Mouse (Mus musculus) olfactory bulb, adult 2 months (tissue): Measurements from ENCODE around the gene Cenpv.

Experiments used
- CTCF ChIP-seq: fragments of 200-500 bp; IDR thresholded peaks from 2 replicates; pipeline ENCODE4 v1.5.1; 2012; ENCODE audit warnings: low read depth, mild to moderate bottlenecking, low read length, moderate library complexity; ENCODE audit not compliant: insufficient read depth
- POLR2A ChIP-seq: fragments of 200-500 bp; IDR thresholded peaks from 2 replicates; pipeline ENCODE4 v1.6.1; 2012; ENCODE audit warnings: mild to moderate bottlenecking, low read depth, low read length, moderate library complexity; ENCODE audit not compliant: insufficient read depth

GRCm38 (mm10) chr11:62565747-62566146, 26.7 kb upstream of the Cenpv start:
- TF ChIP-seq CTCF: no peak
- no peak for TF ChIP-seq POLR2A
